Mouse (Mus musculus) thymus, postnatal 14 days (tissue): ENCODE data around the gene Mfsd4b3.

Experiments
- DNase-seq: peaks from one replicate; pipeline ENCODE4 v3.0.0; 2021

The Mfsd4b3 gene

GRCm38 (mm10) chr10:39912616-39913015, 47.3 kb downstream of the Mfsd4b3 start:
- no peak for DNase-seq

DNA sequence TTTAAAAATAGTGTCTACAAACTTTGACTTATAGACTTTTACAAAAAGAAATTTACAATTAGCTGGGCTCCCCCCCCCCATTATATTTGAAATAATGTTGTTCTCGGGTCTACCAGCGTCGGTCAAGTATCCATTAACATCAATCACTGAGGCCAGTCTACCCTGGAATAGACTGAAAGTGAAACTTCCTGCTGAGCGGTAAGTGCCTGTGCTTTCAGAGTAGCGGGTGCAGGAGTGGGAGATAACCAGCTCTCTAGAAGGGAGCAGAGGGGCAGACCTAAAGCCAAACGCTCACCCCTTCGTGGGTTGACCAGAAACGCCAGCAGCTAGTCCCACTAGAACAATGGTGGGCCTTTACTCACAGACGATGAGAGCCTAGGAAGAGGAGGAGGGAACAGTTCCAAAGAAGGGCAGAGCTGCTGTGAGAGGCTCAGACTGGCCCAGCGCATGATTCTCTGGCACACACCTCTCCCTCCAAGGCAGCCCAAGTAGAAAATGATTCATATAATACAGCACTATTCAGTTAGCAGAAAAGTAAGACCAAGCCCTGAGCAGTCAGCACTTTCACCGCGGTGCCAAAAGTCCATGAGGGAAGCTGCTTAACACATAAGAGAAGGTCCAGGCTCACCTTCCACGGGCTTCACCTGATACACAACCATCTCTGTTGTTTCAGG, 51.0 kb downstream of the Mfsd4b3 start:
- no peak for DNase-seq

GRCm38 (mm10) chr10:39906799-39907658, 52.9 kb downstream of the Mfsd4b3 start:
- no peak for DNase-seq

GRCm38 (mm10) chr10:39904191-39904590, 55.8 kb downstream of the Mfsd4b3 start:
- DNase-seq: no peak

DNA sequence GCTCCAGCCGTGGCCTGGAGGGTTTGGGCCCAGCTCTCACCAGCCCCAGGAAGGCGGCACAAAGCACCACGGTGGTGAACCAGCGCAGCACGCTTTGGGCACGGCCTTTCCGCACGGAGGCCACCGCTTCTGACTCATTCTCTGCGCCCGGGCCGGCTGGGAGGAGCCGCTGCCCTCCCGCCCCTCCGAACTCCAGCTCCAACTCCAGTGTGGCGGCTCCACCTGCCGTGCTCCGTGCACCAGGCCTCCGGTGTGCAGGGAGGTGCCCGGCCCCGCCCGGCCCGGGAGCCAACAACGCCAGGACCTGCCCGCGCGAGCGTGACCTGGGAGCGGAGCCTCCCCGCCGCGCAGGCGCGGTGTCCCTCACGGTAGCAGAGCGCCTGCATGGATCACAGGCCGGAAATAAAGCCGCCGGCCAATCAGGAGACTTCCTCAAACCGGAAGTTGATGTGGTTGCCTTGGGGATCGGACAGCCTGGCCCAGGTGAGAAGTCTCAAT, 61.0 kb downstream of the Mfsd4b3 start, which contains the start of gene Mfsd4b4:
Mfsd4b4 (minus strand) TSS at position 365 of the 498 bp plus-strand sequence.
- peak; percentile 87 for DNase-seq
